Mouse (Mus musculus) hindbrain, embryonic 16.5 days (tissue): ENCODE measurements around the gene Jmjd1c. TPM values are rescaled to one million over a fixed set of nuclear protein-coding genes. Genes with fewer than 3 reads are reported as not detected.
"Not testable (repeated sequence)": the region's sequence is repeated elsewhere in the genome, so short reads cannot be mapped to it uniquely, and the experiment has no call there.

Experiments
- ATAC-seq: fragments of 200-750 bp; cut with Nextera tagmentation; 2 replicates; pipeline ENCODE4 v1.8.0; 2017; ENCODE audit warnings: moderate TSS enrichment, moderate library complexity
- H3K27ac ChIP-seq: fragments of 300-500 bp; sonication (generic); 2 replicates; pipeline ENCODE4 v1.5.1; 2014; ENCODE audit warnings: low read depth, mild to moderate bottlenecking, control low read depth, low read length, moderate library complexity
- H3K27me3 ChIP-seq: fragments of 300-500 bp; sonication (generic); replicated peaks from 2 replicates; pipeline ENCODE4 v1.6.1; 2014; ENCODE audit warnings: low read length; ENCODE audit not compliant: control insufficient read depth, insufficient read depth
- H3K36me3 ChIP-seq: fragments of 300-500 bp; sonication (generic); 2 replicates; pipeline ENCODE4 v1.6.1; 2014; ENCODE audit warnings: mild to moderate bottlenecking, low read length, moderate library complexity, mixed read lengths; ENCODE audit not compliant: control insufficient read depth, insufficient read depth
- H3K4me1 ChIP-seq: fragments of 300-500 bp; sonication (generic); 2 replicates; pipeline ENCODE4 v1.6.1; 2014; ENCODE audit warnings: low read depth, low read length; ENCODE audit not compliant: control insufficient read depth, insufficient read depth
- H3K4me2 ChIP-seq: fragments of 300-500 bp; sonication (generic); 2 replicates; pipeline ENCODE4 v1.6.1; 2014; ENCODE audit warnings: mild to moderate bottlenecking, low read length, control low read depth, moderate library complexity
- H3K4me3 ChIP-seq: fragments of 300-500 bp; sonication (generic); 2 replicates; pipeline ENCODE4 v1.5.1; 2014; ENCODE audit warnings: mild to moderate bottlenecking, low read length, control low read depth, moderate library complexity
- H3K9ac ChIP-seq: fragments of 300-500 bp; sonication (generic); 2 replicates; pipeline ENCODE4 v1.6.1; 2014; ENCODE audit warnings: low read depth, mild to moderate bottlenecking, control low read depth, low read length, moderate library complexity
- H3K9me3 ChIP-seq: fragments of 300-500 bp; sonication (generic); 2 replicates; pipeline ENCODE4 v1.6.1; 2014; ENCODE audit warnings: mild to moderate bottlenecking, low read length, moderate library complexity; ENCODE audit not compliant: control insufficient read depth
- WGBS: fragments of 180-500 bp; shearing (Covaris S2); extraction: QIAGEN DNeasy Blood & Tissue Kit; methylation state at CpG from one replicate; pipeline ENCODE4 v1.1.7; 2014; 5-methylcytosine and 5-hydroxymethylcytosine counted together
- polyA plus RNA-seq: library from polyadenylated mRNA; unstranded; fragments of >200 nt; fragmentation: Nextera tagmentation; extraction: Ambion mirVana; gene quantifications from 2 replicates; pipeline ENCODE4 v1.2.1, GENCODE M21; 2015

The Jmjd1c gene
- polyA plus RNA-seq, 1 experiment from 2014 or later = 33.4 TPM

DNA sequence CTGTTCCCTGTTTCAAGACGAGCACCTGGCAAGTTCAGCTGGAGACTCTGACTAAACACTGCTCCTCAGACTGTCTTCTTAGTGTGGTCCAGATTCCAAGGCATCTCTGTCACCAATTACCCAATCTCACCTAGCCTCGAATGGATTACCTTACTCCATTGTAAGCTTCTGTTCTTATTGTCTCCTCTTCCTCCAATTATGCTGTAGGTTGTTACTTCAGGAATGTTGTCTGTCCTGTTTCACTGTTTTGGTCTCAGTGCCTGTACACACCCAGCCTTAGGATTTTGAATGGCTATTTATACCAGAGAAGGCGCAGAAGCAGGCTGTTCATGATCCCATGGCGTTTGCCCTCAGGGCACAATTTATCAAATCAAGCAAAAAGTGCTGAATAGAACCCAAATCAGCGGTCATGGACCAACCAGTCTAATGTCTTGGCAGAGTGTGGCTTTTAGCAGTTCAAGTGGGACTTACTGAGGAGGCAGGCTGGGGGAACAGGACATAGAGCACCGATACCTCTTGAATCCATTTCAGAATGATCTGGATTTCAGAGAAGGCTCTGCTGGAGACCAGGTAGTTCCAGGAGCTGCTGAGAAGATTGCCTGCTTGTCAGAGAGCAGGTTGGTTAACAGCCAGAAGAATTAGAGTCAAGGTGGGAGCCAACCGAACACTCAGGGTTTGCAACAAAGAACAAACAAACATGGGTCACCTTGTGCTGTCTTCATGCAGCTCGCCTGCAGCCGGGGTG is 11.3 kb downstream of the Jmjd1c start:
- Histone ChIP-seq H3K27me3 (no peaks in the 10 kb centered on the region), H3K9me3 (no peaks in the 10 kb centered on the region), H3K4me1 (peaks cover 57% of the 10 kb centered on the region), H3K4me3 (no peak overlapping the region), H3K4me2 (no peak overlapping the region), H3K9ac (no peak overlapping the region), H3K27ac (no peak overlapping the region), H3K36me3 (no peaks in the 10 kb centered on the region)
- 64% methylated on average over 9 of the region's 9 CpGs for WGBS
- ATAC-seq = no peak

DNA sequence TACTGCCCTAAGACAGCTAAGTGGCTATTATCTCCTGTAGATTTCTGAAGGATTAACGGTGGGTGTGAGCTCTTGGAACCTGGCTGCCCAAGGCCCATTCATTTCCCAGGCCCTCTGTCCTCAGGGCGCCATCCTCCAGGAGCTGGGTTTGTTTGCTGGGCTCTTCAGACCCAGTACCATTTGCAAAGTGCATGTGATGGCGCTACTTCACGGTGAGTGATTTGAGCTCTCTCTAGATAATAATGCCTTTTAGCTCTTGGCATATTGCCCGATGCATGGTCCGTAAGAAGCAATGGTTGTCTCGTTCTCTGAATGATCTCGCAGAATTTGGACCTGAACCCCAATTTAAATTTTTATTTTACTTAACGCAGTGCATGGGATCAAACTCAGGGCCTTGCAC is 12.2 kb downstream of the Jmjd1c start:
- Histone ChIP-seq H3K9ac (no peak overlapping the region), H3K9me3 (no peaks in the 10 kb centered on the region), H3K4me3 (no peak overlapping the region), H3K27me3 (no peaks in the 10 kb centered on the region), H3K27ac (no peak overlapping the region), H3K4me1 (peaks cover 57% of the 10 kb centered on the region), H3K36me3 (no peaks in the 10 kb centered on the region), H3K4me2 (no peak overlapping the region)
- ATAC-seq = no peak
- WGBS = 43% methylated on average over 9 of the region's 9 CpGs

DNA sequence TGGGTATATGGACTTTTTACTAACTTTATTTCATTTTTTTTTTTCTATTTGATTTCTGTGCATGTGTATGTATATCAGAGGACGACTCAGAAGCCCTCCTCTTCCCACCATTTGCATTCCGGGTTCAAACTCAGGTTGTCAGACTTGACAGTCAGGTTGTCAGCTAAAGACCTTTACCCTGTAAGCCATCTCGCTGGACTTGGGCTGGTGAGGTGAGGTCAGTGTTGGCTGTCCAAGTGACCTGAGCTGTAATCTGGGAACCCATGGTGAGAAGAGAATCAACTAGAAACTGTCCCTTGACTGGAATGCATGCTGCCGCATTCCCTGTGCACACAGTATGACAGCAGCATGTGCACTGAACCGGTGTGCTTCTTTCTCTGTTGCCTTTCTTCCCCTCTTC is 13.7 kb downstream of the Jmjd1c start:
- Histone ChIP-seq H3K36me3 (no peaks in the 10 kb centered on the region), H3K27ac (no peak overlapping the region), H3K9ac (no peak overlapping the region), H3K4me1 (peaks cover 43% of the 10 kb centered on the region), H3K4me3 (no peak overlapping the region), H3K27me3 (no peaks in the 10 kb centered on the region), H3K4me2 (no peak overlapping the region), H3K9me3 (no peaks in the 10 kb centered on the region)
- WGBS = 91% methylated on average over 5 of the region's 5 CpGs
- ATAC-seq = no peak

DNA sequence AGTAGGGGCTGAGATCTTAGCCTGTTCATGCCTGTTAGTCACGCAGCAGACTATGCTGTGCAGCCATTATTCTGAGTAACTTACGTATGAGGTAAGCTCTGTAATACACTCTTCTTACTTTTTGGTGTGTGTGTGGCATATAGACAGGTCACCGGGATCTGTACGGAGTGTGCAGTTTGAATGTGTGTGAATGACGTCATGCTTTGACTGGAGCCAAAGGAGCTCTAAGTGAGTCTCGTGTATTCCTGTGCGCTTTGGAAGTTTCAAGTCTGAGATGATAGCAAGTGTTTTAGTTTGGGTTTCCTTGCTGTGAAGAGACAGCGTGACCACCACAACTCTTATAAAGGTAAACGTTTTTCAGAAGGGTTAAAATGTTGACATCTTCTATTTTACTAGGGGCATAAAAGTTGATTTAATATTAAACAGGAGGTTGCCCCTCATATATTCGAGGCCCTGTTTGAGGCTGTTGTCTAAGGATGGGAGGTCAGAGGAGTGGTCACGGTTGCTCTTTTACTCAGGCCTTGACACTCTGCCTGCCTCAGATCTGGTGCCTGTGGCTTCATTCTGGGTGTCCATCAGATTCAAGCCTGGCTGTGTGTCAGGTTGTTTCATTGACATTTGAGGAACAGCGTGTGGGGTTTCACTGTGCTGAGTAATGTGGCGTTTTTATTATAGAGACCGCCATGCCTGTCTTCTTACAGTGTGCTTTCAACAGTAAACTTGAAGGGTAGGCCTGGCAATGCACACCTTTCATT is 15.3 kb downstream of the Jmjd1c start:
- H3K9me3 ChIP-seq = no peaks in the 10 kb centered on the region
- no peak for ATAC-seq
- no peak overlapping the region for H3K4me3 ChIP-seq
- H3K27ac ChIP-seq = no peak overlapping the region
- no peak overlapping the region for H3K4me2 ChIP-seq
- H3K4me1 ChIP-seq = peaks cover 43% of the 10 kb centered on the region
- no peaks in the 10 kb centered on the region for H3K27me3 ChIP-seq
- H3K9ac ChIP-seq = no peak overlapping the region
- H3K36me3 ChIP-seq = no peaks in the 10 kb centered on the region
- 61% methylated on average over 14 of the region's 14 CpGs for WGBS

DNA sequence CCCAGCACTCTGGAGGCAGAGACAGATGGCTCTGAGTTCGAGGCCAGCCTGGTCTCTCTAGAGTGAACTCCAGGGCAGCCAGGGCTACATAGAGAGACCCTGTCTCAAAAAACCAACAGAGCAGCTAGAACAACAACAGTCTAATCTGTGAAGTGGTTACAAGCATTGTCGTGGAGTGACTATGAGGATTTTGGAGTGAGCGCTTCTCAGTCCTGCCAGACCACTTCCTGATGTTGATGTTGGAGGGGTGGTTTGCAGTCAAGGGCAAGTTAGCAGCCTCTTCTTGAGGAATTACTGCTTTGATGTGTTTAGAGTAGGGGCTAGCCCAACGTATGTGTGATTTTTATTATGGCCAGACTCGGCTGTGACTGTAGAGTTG is 15.9 kb downstream of the Jmjd1c start:
- peaks cover 43% of the 10 kb centered on the region for H3K4me1 ChIP-seq
- no peak for ATAC-seq
- H3K4me2 ChIP-seq = no peak overlapping the region
- H3K27ac ChIP-seq = no peak overlapping the region
- no peaks in the 10 kb centered on the region for H3K36me3 ChIP-seq
- H3K4me3 ChIP-seq = no peak overlapping the region
- no peaks in the 10 kb centered on the region for H3K27me3 ChIP-seq
- 77% methylated on average over 5 of the region's 5 CpGs for WGBS
- no peaks in the 10 kb centered on the region for H3K9me3 ChIP-seq
- no peak overlapping the region for H3K9ac ChIP-seq

DNA sequence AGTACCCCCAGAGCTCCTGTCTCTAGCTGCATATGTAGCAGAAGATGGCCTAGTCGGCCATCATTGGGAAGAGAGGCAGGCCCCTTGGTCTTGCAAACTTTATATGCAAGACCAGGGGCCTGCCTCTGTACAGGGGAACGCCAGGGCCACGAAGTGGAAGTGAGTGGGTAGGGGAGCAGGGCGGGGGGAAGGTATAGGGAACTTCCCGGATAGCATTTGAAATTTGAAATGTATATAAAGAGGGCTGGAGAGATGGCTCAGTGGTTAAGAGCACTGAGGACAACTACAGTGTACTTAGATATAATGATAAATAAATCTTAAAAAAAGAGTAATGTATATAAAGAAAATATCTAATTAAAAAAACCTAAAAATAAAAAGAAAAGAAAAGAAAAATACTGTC is 17.0 kb downstream of the Jmjd1c start:
- 90% methylated on average over 5 of the region's 5 CpGs for WGBS
- not testable (repeated sequence) for ATAC-seq, H3K4me2 ChIP-seq, H3K27ac ChIP-seq, H3K9me3 ChIP-seq, H3K4me3 ChIP-seq, H3K9ac ChIP-seq, H3K27me3 ChIP-seq, H3K36me3 ChIP-seq
- H3K4me1 ChIP-seq = peaks cover 32% of the 10 kb centered on the region

DNA sequence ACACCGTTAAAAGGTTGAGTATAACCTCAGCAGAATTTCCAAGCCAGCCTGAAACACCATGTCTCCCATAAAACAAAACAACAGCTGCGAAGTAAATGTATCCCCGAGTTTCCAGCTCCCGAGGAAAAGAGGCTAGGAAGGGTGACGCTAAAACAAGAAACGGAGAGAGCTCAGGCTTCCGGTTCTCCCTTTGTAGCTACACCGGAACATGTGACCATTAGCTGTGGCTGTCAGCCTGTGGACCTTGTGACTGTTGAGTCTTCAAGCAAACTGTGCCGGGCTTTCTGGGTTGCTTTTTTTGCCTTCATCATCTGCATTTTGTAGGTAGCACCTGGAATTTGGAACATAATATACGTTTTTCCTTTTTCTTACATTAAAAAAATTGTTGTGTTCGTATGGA is 17.9 kb downstream of the Jmjd1c start:
- no peak overlapping the region for H3K4me2 ChIP-seq
- H3K9me3 ChIP-seq = no peaks in the 10 kb centered on the region
- ATAC-seq = no peak
- H3K27ac ChIP-seq = no peak overlapping the region
- WGBS = 93% methylated on average over 11 of the region's 11 CpGs
- peaks cover 30% of the 10 kb centered on the region for H3K4me1 ChIP-seq
- no peak overlapping the region for H3K9ac ChIP-seq
- no peak overlapping the region for H3K4me3 ChIP-seq
- H3K36me3 ChIP-seq = no peaks in the 10 kb centered on the region
- H3K27me3 ChIP-seq = no peaks in the 10 kb centered on the region

DNA sequence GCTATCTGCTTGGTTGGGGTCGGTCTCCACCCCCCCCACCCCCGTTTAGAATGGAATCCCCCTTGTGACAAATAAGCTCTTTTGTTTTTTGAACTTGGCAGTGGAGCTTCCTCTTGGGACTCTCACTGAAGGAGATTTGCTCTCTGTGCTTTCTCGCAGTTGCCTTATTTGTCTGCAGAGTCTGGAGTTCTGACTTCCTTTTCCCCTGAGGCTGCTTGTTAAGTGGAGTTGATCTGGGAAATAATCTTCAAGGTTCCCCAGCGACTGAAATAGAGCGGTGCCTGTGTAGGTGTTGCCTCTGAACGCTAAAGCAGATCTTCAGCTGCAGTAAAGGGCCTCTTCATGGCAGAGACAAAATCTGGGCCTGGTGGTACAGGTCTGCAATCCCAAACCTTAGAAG is 19.2 kb downstream of the Jmjd1c start:
- Histone ChIP-seq H3K9ac (no peak overlapping the region), H3K4me1 (peaks cover 30% of the 10 kb centered on the region), H3K27ac (peak overlapping the region; percentile 61), H3K4me3 (no peak overlapping the region), H3K36me3 (no peaks in the 10 kb centered on the region), H3K4me2 (no peak overlapping the region), H3K9me3 (no peaks in the 10 kb centered on the region), H3K27me3 (no peaks in the 10 kb centered on the region)
- ATAC-seq = no peak
- 17% methylated on average over 6 of the region's 6 CpGs for WGBS

DNA sequence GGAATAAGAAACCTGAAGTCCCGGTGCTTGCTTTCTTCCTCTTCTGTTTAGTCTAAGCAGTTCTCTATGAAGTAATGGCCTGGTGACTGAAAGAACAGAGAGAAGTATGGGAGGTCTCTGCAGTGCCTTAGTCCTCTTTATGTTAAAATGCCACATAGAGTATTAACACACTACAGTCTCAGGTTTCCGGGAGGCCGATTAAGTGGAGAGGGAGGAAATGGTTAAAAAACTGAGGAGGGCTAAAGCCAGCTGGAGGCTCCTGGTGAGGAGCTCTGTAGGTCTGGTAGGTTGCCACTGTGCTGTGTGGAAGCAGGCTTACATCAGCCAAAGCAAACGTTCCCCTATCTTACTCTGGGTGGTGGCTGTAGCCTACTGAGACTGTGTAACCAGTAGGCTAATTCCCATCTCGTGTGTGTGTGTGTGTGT is 19.8 kb downstream of the Jmjd1c start:
- Histone ChIP-seq H3K9ac (no peak overlapping the region), H3K4me2 (no peak overlapping the region), H3K4me3 (no peak overlapping the region), H3K27ac (peak overlapping the region; percentile 61), H3K9me3 (no peaks in the 10 kb centered on the region), H3K27me3 (no peaks in the 10 kb centered on the region), H3K36me3 (no peaks in the 10 kb centered on the region), H3K4me1 (peaks cover 29% of the 10 kb centered on the region)
- 33% methylated on average over 5 of the region's 5 CpGs for WGBS
- ATAC-seq = 0 out of 2 replicates have a peak, but pooled peaks have one; percentile 37
